Mouse (Mus musculus): ENCODE results near the gene Polg. TPM values are rescaled to one million over a fixed set of nuclear protein-coding genes. Genes with fewer than 3 reads are reported as not detected.

Gene Polg
- total and polyA plus RNA-seq, 2 experiments: 28.9 to 31.9 TPM

- no peak for TF ChIP-seq POLR2A (IDR thresholded peaks at IDR 0.05; ENCODE audit: extremely low read depth, insufficient read depth, low read length)
- TF ChIP-seq CTCF (IDR thresholded peaks at IDR 0.05; ENCODE audit: low read depth, low read length): no peak
- DNase-seq (ENCODE audit: extremely low read depth, low read depth, low spot score): no peak
Observed at GRCm38 (mm10) chr7:79508280-79509234, 42.4 kb upstream of the Polg start.

GRCm38 (mm10) chr7:79507756-79508155 lies 41.6 kb upstream of the Polg start:
- Histone ChIP-seq H3K79me2 (ENCODE audit: control insufficient read depth, insufficient read depth, low read length) (no peaks in the 10 kb centered on the region), H3K36me3 (ENCODE audit: control insufficient read depth, insufficient read depth, low read length) (no peaks in the 10 kb centered on the region), H3K27me3 (ENCODE audit: control insufficient read depth, insufficient read depth, low read length) (peaks cover 27% of the 10 kb centered on the region), H3K27ac (replicated peaks; ENCODE audit: insufficient read depth, low read depth, low read length) (no peak overlapping the region), H3K9ac (ENCODE audit: low read depth, low read length) (no peak overlapping the region), H3K4me1 (ENCODE audit: control insufficient read depth, insufficient read depth, low read length) (peaks cover 3% of the 10 kb centered on the region; the same call in 1 of the 2 replicates), H3K4me3 (ENCODE audit: insufficient read depth, low read depth, low read length) (no peak overlapping the region)
- DNase-seq (ENCODE audit: extremely low read depth, low read depth, low spot score): no peak
- TF ChIP-seq CTCF (IDR thresholded peaks at IDR 0.05; ENCODE audit: low read depth, low read length) (no peak), POLR2A (IDR thresholded peaks at IDR 0.05; ENCODE audit: extremely low read depth, insufficient read depth, low read length) (no peak)
- WGBS: 29% methylated on average over 1 of the region's 1 CpGs

More at GRCm38 (mm10) chr7:79508280-79509234, 42.4 kb upstream of the Polg start:
- Histone ChIP-seq H3K79me2 (ENCODE audit: control insufficient read depth, insufficient read depth, low read length) (no peaks in the 10 kb centered on the region), H3K27me3 (ENCODE audit: control insufficient read depth, insufficient read depth, low read length) (peaks cover 27% of the 10 kb centered on the region), H3K27ac (replicated peaks; ENCODE audit: insufficient read depth, low read depth, low read length) (no peak overlapping the region), H3K4me3 (ENCODE audit: insufficient read depth, low read depth, low read length) (no peak overlapping the region), H3K4me1 (ENCODE audit: control insufficient read depth, insufficient read depth, low read length) (peaks cover 3% of the 10 kb centered on the region; the same call in 1 of the 2 replicates), H3K36me3 (ENCODE audit: control insufficient read depth, insufficient read depth, low read length) (no peaks in the 10 kb centered on the region), H3K9ac (ENCODE audit: low read depth, low read length) (no peak overlapping the region)
- 4% methylated on average over 78 of the region's 79 CpGs for whole genome bisulfite sequencing

GRCm38 (mm10) chr7:79507101-79507705 lies 41.0 kb upstream of the Polg start:
- no peak overlapping the region for H3K4me3 ChIP-seq (ENCODE audit: insufficient read depth, low read depth, low read length)
- H3K9ac ChIP-seq (ENCODE audit: low read depth, low read length): no peak overlapping the region
- H3K4me1 ChIP-seq (ENCODE audit: control insufficient read depth, insufficient read depth, low read length): peaks cover 3% of the 10 kb centered on the region; the same call in 1 of the 2 replicates
- WGBS: 2% methylated on average over 11 of the region's 11 CpGs
- no peak for TF ChIP-seq POLR2A (IDR thresholded peaks at IDR 0.05; ENCODE audit: extremely low read depth, insufficient read depth, low read length)
- no peak for TF ChIP-seq CTCF (IDR thresholded peaks at IDR 0.05; ENCODE audit: low read depth, low read length)
- H3K27ac ChIP-seq (replicated peaks; ENCODE audit: insufficient read depth, low read depth, low read length): no peak overlapping the region
- no peak for DNase-seq (ENCODE audit: extremely low read depth, low read depth, low spot score)
- H3K36me3 ChIP-seq (ENCODE audit: control insufficient read depth, insufficient read depth, low read length): no peaks in the 10 kb centered on the region
- peaks cover 25% of the 10 kb centered on the region for H3K27me3 ChIP-seq (ENCODE audit: control insufficient read depth, insufficient read depth, low read length)
- H3K79me2 ChIP-seq (ENCODE audit: control insufficient read depth, insufficient read depth, low read length): no peaks in the 10 kb centered on the region

GRCm38 (mm10) chr7:79506531-79507090 lies 40.4 kb upstream of the Polg start:
- Histone ChIP-seq H3K36me3 (ENCODE audit: control insufficient read depth, insufficient read depth, low read length) (no peaks in the 10 kb centered on the region), H3K4me1 (ENCODE audit: control insufficient read depth, insufficient read depth, low read length) (peaks cover 3% of the 10 kb centered on the region; the same call in 1 of the 2 replicates), H3K27ac (replicated peaks; ENCODE audit: insufficient read depth, low read depth, low read length) (no peak overlapping the region), H3K4me3 (ENCODE audit: insufficient read depth, low read depth, low read length) (no peak overlapping the region), H3K79me2 (ENCODE audit: control insufficient read depth, insufficient read depth, low read length) (no peaks in the 10 kb centered on the region), H3K9ac (ENCODE audit: low read depth, low read length) (no peak overlapping the region), H3K27me3 (ENCODE audit: control insufficient read depth, insufficient read depth, low read length) (peaks cover 27% of the 10 kb centered on the region)
- no peak for TF ChIP-seq POLR2A (IDR thresholded peaks at IDR 0.05; ENCODE audit: extremely low read depth, insufficient read depth, low read length)
- no peak for TF ChIP-seq CTCF (IDR thresholded peaks at IDR 0.05; ENCODE audit: low read depth, low read length)
- WGBS: 16% methylated on average over 6 of the region's 6 CpGs
- DNase-seq (ENCODE audit: extremely low read depth, low read depth, low spot score): no peak

- no peak for DNase-seq (ENCODE audit: extremely low read depth, low read depth, low spot score)
- TF ChIP-seq CTCF (IDR thresholded peaks at IDR 0.05; ENCODE audit: low read depth, low read length) (no peak), POLR2A (IDR thresholded peaks at IDR 0.05; ENCODE audit: extremely low read depth, insufficient read depth, low read length) (no peak)
- WGBS: 4% methylated on average over 28 of the region's 28 CpGs
- Histone ChIP-seq H3K27ac (replicated peaks; ENCODE audit: insufficient read depth, low read depth, low read length) (no peak overlapping the region), H3K4me3 (ENCODE audit: insufficient read depth, low read depth, low read length) (no peak overlapping the region), H3K36me3 (ENCODE audit: control insufficient read depth, insufficient read depth, low read length) (no peaks in the 10 kb centered on the region), H3K9ac (ENCODE audit: low read depth, low read length) (no peak overlapping the region), H3K79me2 (ENCODE audit: control insufficient read depth, insufficient read depth, low read length) (no peaks in the 10 kb centered on the region), H3K4me1 (ENCODE audit: control insufficient read depth, insufficient read depth, low read length) (peaks cover 3% of the 10 kb centered on the region; the same call in 1 of the 2 replicates), H3K27me3 (ENCODE audit: control insufficient read depth, insufficient read depth, low read length) (peaks cover 29% of the 10 kb centered on the region)
Observed at GRCm38 (mm10) chr7:79505876-79506530, 39.8 kb upstream of the Polg start.
